Mouse (Mus musculus) liver, embryonic 13.5 days (tissue): ENCODE results near the gene Arhgef17. TPM values are rescaled to one million over a fixed set of nuclear protein-coding genes. Genes with fewer than 3 reads are reported as not detected.
A peak's percentile ranks its signal among the peaks of the same experiment; 100 is the strongest.

Source experiments
- ATAC-seq: fragments of 200-750 bp; cut with Nextera tagmentation; 2 replicates; pipeline ENCODE4 v1.8.0; 2017; ENCODE audit warnings: low read depth, mild to moderate bottlenecking, moderate number of reproducible peaks, moderate library complexity
- DNase-seq: peaks from one replicate; pipeline ENCODE4 v3.0.0; 2022
- H3K27ac ChIP-seq: fragments of 300-500 bp; sonication (generic); 2 replicates; pipeline ENCODE4 v1.5.1; 2015; ENCODE audit warnings: moderate library complexity, mild to moderate bottlenecking, inconsistent platforms
- H3K27me3 ChIP-seq: fragments of 300-500 bp; sonication (generic); 2 replicates; pipeline ENCODE4 v1.6.1; 2015; ENCODE audit warnings: mild to moderate bottlenecking, inconsistent platforms
- H3K36me3 ChIP-seq: fragments of 300-500 bp; sonication (generic); 2 replicates; pipeline ENCODE4 v1.6.1; 2015; ENCODE audit warnings: mild to moderate bottlenecking, inconsistent platforms
- H3K4me1 ChIP-seq: fragments of 300-500 bp; sonication (generic); replicated peaks from 2 replicates; pipeline ENCODE4 v1.6.1; 2015; ENCODE audit warnings: inconsistent platforms
- H3K4me2 ChIP-seq: fragments of 300-500 bp; sonication (generic); 2 replicates; pipeline ENCODE4 v1.6.1; 2015; ENCODE audit warnings: inconsistent platforms, mild to moderate bottlenecking, moderate library complexity
- H3K4me3 ChIP-seq: fragments of 300-500 bp; sonication (generic); replicated peaks from 2 replicates; pipeline ENCODE4 v1.5.1; 2015; ENCODE audit warnings: mild to moderate bottlenecking, inconsistent platforms
- H3K9ac ChIP-seq: fragments of 300-500 bp; sonication (generic); 2 replicates; pipeline ENCODE4 v1.6.1; 2015; ENCODE audit warnings: mild to moderate bottlenecking, inconsistent platforms
- H3K9me3 ChIP-seq: fragments of 300-500 bp; sonication (generic); replicated peaks from 2 replicates; pipeline ENCODE4 v1.6.1; 2016; ENCODE audit warnings: inconsistent platforms
- WGBS: fragments of 180-500 bp; shearing (Covaris S2); methylation state at CpG from one replicate; pipeline ENCODE4 v1.1.7; 2015; ENCODE audit not compliant: insufficient replicate concordance; 5-methylcytosine and 5-hydroxymethylcytosine counted together
- polyA plus RNA-seq: library from polyadenylated mRNA; unstranded; fragments of >200 nt; fragmentation: Nextera tagmentation; extraction: Ambion mirVana; gene quantifications from 2 replicates; pipeline ENCODE4 v1.2.1, GENCODE M21; 2015

Arhgef17 gene
- polyA plus RNA-seq, 1 experiment from 2014 or later: 0.53 TPM

- Histone ChIP-seq H3K27ac (peak overlapping the region; percentile 37; the same call in 1 of the 2 replicates), H3K36me3 (no peaks in the 10 kb centered on the region), H3K27me3 (no peaks in the 10 kb centered on the region), H3K4me3 (no peak overlapping the region), H3K9me3 (no peaks in the 10 kb centered on the region), H3K4me1 (peaks cover 37% of the 10 kb centered on the region), H3K9ac (no peak overlapping the region), H3K4me2 (no peak overlapping the region)
- 76% methylated on average over 9 of the region's 9 CpGs for WGBS
- no peak for DNase-seq
- no peak for ATAC-seq
These were observed 20.1 kb downstream of the Arhgef17 start for GRCm38 (mm10) chr7:100911791-100912190.

- peak overlapping the region; percentile 37; the same call in 1 of the 2 replicates for H3K27ac ChIP-seq
- H3K9me3 ChIP-seq: no peaks in the 10 kb centered on the region
- DNase-seq (no peak), ATAC-seq (peak; percentile 53)
- H3K4me1 ChIP-seq: peaks cover 37% of the 10 kb centered on the region
- H3K36me3 ChIP-seq: no peaks in the 10 kb centered on the region
- WGBS: 44% methylated on average over 2 of the region's 2 CpGs
- no peak overlapping the region for H3K4me2 ChIP-seq
- H3K27me3 ChIP-seq: no peaks in the 10 kb centered on the region
- H3K4me3 ChIP-seq: no peak overlapping the region
- no peak overlapping the region for H3K9ac ChIP-seq
These were observed 20.6 kb downstream of the Arhgef17 start for GRCm38 (mm10) chr7:100911246-100911770.

GRCm38 (mm10) chr7:100908567-100908966 is 23.3 kb downstream of the Arhgef17 start:
- Histone ChIP-seq H3K36me3 (no peaks in the 10 kb centered on the region), H3K4me3 (no peak overlapping the region), H3K9ac (no peak overlapping the region), H3K27me3 (no peaks in the 10 kb centered on the region), H3K4me1 (peaks cover 37% of the 10 kb centered on the region), H3K4me2 (no peak overlapping the region), H3K9me3 (no peaks in the 10 kb centered on the region), H3K27ac (no peak overlapping the region; the same call in 1 of the 2 replicates)
- 49% methylated on average over 8 of the region's 8 CpGs for WGBS
- no peak for ATAC-seq
- no peak for DNase-seq

GRCm38 (mm10) chr7:100908061-100908460 is 23.8 kb downstream of the Arhgef17 start:
- Histone ChIP-seq H3K9me3 (no peaks in the 10 kb centered on the region), H3K27me3 (no peaks in the 10 kb centered on the region), H3K4me2 (no peak overlapping the region), H3K9ac (no peak overlapping the region), H3K4me3 (no peak overlapping the region), H3K27ac (no peak overlapping the region), H3K4me1 (peaks cover 37% of the 10 kb centered on the region), H3K36me3 (no peaks in the 10 kb centered on the region)
- ATAC-seq (0 out of 2 replicates have a peak, but pooled peaks have one; percentile 24), DNase-seq (no peak)
- 75% methylated on average over 8 of the region's 8 CpGs for WGBS

- Histone ChIP-seq H3K9me3 (no peaks in the 10 kb centered on the region), H3K36me3 (no peaks in the 10 kb centered on the region), H3K4me3 (no peak overlapping the region), H3K4me1 (peaks cover 37% of the 10 kb centered on the region), H3K4me2 (no peak overlapping the region), H3K27ac (peak overlapping the region; percentile 50; the same call in 1 of the 2 replicates), H3K9ac (no peak overlapping the region), H3K27me3 (no peaks in the 10 kb centered on the region)
- 0% methylated on average over 1 of the region's 1 CpGs for WGBS
- peak; percentile 31 for DNase-seq
- no peak for ATAC-seq
These were observed 24.7 kb downstream of the Arhgef17 start for GRCm38 (mm10) chr7:100907231-100907630.

GRCm38 (mm10) chr7:100906029-100906789 is 25.7 kb downstream of the Arhgef17 start:
- Histone ChIP-seq H3K4me3 (no peak overlapping the region), H3K4me2 (no peak overlapping the region), H3K27ac (no peak overlapping the region), H3K36me3 (no peaks in the 10 kb centered on the region), H3K9me3 (no peaks in the 10 kb centered on the region), H3K9ac (no peak overlapping the region), H3K4me1 (peaks cover 28% of the 10 kb centered on the region), H3K27me3 (no peaks in the 10 kb centered on the region)
- 69% methylated on average over 10 of the region's 10 CpGs for WGBS
- no peak for DNase-seq
- no peak for ATAC-seq

- peaks cover 17% of the 10 kb centered on the region for H3K4me1 ChIP-seq
- H3K27ac ChIP-seq: no peak overlapping the region
- no peaks in the 10 kb centered on the region for H3K27me3 ChIP-seq
- H3K9ac ChIP-seq: no peak overlapping the region
- H3K4me3 ChIP-seq: no peak overlapping the region
- no peaks in the 10 kb centered on the region for H3K36me3 ChIP-seq
- 69% methylated on average over 7 of the region's 7 CpGs for WGBS
- ATAC-seq (no peak), DNase-seq (no peak)
- H3K9me3 ChIP-seq: no peaks in the 10 kb centered on the region
- H3K4me2 ChIP-seq: no peak overlapping the region
These were observed 26.9 kb downstream of the Arhgef17 start for GRCm38 (mm10) chr7:100905037-100905436.

- ATAC-seq (no peak), DNase-seq (no peak)
- 37% methylated on average over 5 of the region's 5 CpGs for WGBS
- Histone ChIP-seq H3K27ac (no peak overlapping the region), H3K4me2 (no peak overlapping the region), H3K9me3 (no peaks in the 10 kb centered on the region), H3K27me3 (no peaks in the 10 kb centered on the region), H3K4me1 (peaks cover 15% of the 10 kb centered on the region), H3K9ac (no peak overlapping the region), H3K4me3 (no peak overlapping the region), H3K36me3 (no peaks in the 10 kb centered on the region)
These were observed 27.3 kb downstream of the Arhgef17 start for GRCm38 (mm10) chr7:100904612-100905011.

GRCm38 (mm10) chr7:100902451-100903137 is 29.3 kb downstream of the Arhgef17 start:
- no peak overlapping the region for H3K4me2 ChIP-seq
- no peak overlapping the region for H3K4me3 ChIP-seq
- DNase-seq (no peak), ATAC-seq (no peak)
- 0 out of 2 replicates have a peak, but pooled peaks cover 2% of the 10 kb centered on the region for H3K4me1 ChIP-seq
- no peaks in the 10 kb centered on the region for H3K9me3 ChIP-seq
- no peaks in the 10 kb centered on the region for H3K36me3 ChIP-seq
- H3K27ac ChIP-seq: no peak overlapping the region
- 56% methylated on average over 9 of the region's 9 CpGs for WGBS
- no peak overlapping the region for H3K9ac ChIP-seq
- no peaks in the 10 kb centered on the region for H3K27me3 ChIP-seq

GRCm38 (mm10) chr7:100897828-100898227 is 34.1 kb downstream of the Arhgef17 start:
- ATAC-seq (no peak), DNase-seq (no peak)
- 72% methylated on average over 5 of the region's 5 CpGs for WGBS
- Histone ChIP-seq H3K4me3 (no peak overlapping the region), H3K4me1 (peaks cover 18% of the 10 kb centered on the region), H3K9ac (no peak overlapping the region), H3K36me3 (no peaks in the 10 kb centered on the region), H3K4me2 (no peak overlapping the region), H3K9me3 (no peaks in the 10 kb centered on the region), H3K27ac (no peak overlapping the region), H3K27me3 (peaks cover 36% of the 10 kb centered on the region)

GRCm38 (mm10) chr7:100894833-100895226 is 37.1 kb downstream of the Arhgef17 start:
- Histone ChIP-seq H3K4me3 (peak overlapping the region; percentile 56), H3K27ac (no peak overlapping the region), H3K27me3 (peaks cover 36% of the 10 kb centered on the region), H3K9ac (peak overlapping the region; percentile 59; the same call in 1 of the 2 replicates), H3K36me3 (0 out of 2 replicates have a peak, but pooled peaks cover 6% of the 10 kb centered on the region), H3K4me1 (peaks cover 18% of the 10 kb centered on the region), H3K4me2 (peak overlapping the region; percentile 76), H3K9me3 (no peaks in the 10 kb centered on the region)
- DNase-seq (no peak), ATAC-seq (no peak)
- WGBS: 8% methylated on average over 12 of the region's 12 CpGs
